Mouse (Mus musculus): Measurements from ENCODE around the gene Rbm8a. TPM values are rescaled to one million over a fixed set of nuclear protein-coding genes. Genes with fewer than 3 reads are reported as not detected.

The Rbm8a gene
- polyA plus RNA-seq, 1 experiment from 2014 or later, result 75.5 TPM

GRCm38 (mm10) chr3:96675690-96676089 lies 46.0 kb downstream of the Rbm8a start:
- H3K4me3 ChIP-seq (ENCODE audit: low read depth, low read length), result no peak overlapping the region
- no peaks in the 10 kb centered on the region for H3K4me1 ChIP-seq (replicated peaks; ENCODE audit: control insufficient read depth, insufficient read depth)
- TF ChIP-seq CTCF (IDR thresholded peaks at IDR 0.05; ENCODE audit: low read depth), result no peak
- TF ChIP-seq EP300 (optimal IDR thresholded peaks at IDR 0.05), result no peak
- H3K9ac ChIP-seq (ENCODE audit: low read length), result no peak overlapping the region
- H3K27me3 ChIP-seq (ENCODE audit: control insufficient read depth, insufficient read depth, low read length), result no peaks in the 10 kb centered on the region
- no peaks in the 10 kb centered on the region for H3K9me3 ChIP-seq (ENCODE audit: control insufficient read depth, low read length)
- DNase-seq (ENCODE audit: low spot score) (no peak), ATAC-seq (ENCODE audit: low FRiP score, low TSS enrichment) (no peak)
- H3K36me3 ChIP-seq (ENCODE audit: control insufficient read depth, insufficient read depth, low read length), result no peaks in the 10 kb centered on the region
- H3K27ac ChIP-seq (replicated peaks), result peak overlapping the region; percentile 77
- H3K4me2 ChIP-seq (replicated peaks; ENCODE audit: low read depth), result no peak overlapping the region
- 41% methylated on average over 3 of the region's 3 CpGs for WGBS

DNA sequence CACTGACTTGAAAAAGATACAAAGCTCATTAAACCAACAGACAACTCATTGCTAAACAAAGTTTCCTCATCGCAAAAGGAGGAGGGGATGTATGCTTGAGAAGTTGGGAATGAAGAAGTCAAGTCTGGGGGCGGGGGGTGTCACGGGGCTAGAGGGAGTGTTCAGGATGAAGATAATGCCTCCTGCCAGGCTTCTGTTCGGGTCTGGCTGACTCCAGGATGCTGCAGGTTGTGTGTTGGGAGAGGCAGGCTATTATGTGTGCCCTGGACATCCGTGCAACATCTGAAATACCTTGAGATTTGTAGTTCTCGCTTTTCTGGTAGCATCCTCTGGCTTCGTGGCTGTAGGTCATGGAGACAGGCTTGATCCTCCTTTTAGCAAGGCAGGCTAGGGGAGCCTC lies 48.7 kb downstream of the Rbm8a start:
- TF ChIP-seq CTCF (IDR thresholded peaks at IDR 0.05; ENCODE audit: low read depth) (no peak), EP300 (optimal IDR thresholded peaks at IDR 0.05) (no peak)
- no peak overlapping the region for H3K4me2 ChIP-seq (replicated peaks; ENCODE audit: low read depth)
- H3K4me3 ChIP-seq (ENCODE audit: low read depth, low read length), result no peak overlapping the region
- WGBS, result 66% methylated on average over 7 of the region's 7 CpGs
- no peaks in the 10 kb centered on the region for H3K36me3 ChIP-seq (ENCODE audit: control insufficient read depth, insufficient read depth, low read length)
- ATAC-seq (ENCODE audit: low FRiP score, low TSS enrichment) (no peak), DNase-seq (ENCODE audit: low spot score) (no peak)
- H3K4me1 ChIP-seq (replicated peaks; ENCODE audit: control insufficient read depth, insufficient read depth), result no peaks in the 10 kb centered on the region
- H3K9ac ChIP-seq (ENCODE audit: low read length), result no peak overlapping the region
- peak overlapping the region; percentile 59 for H3K27ac ChIP-seq (replicated peaks)
- H3K9me3 ChIP-seq (ENCODE audit: control insufficient read depth, low read length), result no peaks in the 10 kb centered on the region
- H3K27me3 ChIP-seq (ENCODE audit: control insufficient read depth, insufficient read depth, low read length), result no peaks in the 10 kb centered on the region

DNA sequence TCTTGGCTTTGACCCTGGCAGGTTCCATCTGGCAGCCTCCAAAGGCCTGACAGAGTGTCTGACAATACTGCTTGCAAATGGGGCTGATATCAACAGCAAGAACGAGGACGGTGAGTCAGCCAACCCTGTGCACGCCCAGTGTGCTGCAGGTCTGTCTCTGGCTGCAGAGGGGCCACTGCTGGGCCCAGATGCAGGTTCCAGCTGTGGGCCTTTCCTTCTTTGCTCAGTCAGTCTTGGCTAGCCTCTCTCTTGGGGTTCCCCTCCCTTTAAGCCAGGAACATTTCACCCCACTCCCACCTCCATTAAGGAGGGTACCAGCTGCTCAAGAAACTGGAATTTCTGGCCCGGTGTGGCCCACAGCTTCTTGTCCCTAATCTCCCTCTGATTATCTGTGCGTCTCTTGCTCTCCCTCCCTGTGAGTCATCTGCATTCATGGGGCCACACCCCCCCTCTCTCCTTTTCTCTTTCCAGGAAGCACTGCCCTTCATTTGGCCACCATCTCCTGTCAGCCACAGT lies 49.5 kb downstream of the Rbm8a start:
- peak overlapping the region; percentile 59 for H3K27ac ChIP-seq (replicated peaks)

GRCm38 (mm10) chr3:96680269-96680956 lies 50.7 kb downstream of the Rbm8a start:
- Histone ChIP-seq H3K27ac (replicated peaks) (peak overlapping the region; percentile 53; the same call in 1 of the 2 replicates), H3K4me1 (replicated peaks; ENCODE audit: control insufficient read depth, insufficient read depth) (0 out of 2 replicates have a peak, but pooled peaks cover 3% of the 10 kb centered on the region), H3K9ac (ENCODE audit: low read length) (no peak overlapping the region), H3K9me3 (ENCODE audit: control insufficient read depth, low read length) (no peaks in the 10 kb centered on the region), H3K36me3 (ENCODE audit: control insufficient read depth, insufficient read depth, low read length) (no peaks in the 10 kb centered on the region), H3K4me2 (replicated peaks; ENCODE audit: low read depth) (no peak overlapping the region), H3K4me3 (ENCODE audit: low read depth, low read length) (no peak overlapping the region), H3K27me3 (ENCODE audit: control insufficient read depth, insufficient read depth, low read length) (no peaks in the 10 kb centered on the region)
- TF ChIP-seq CTCF (IDR thresholded peaks at IDR 0.05; ENCODE audit: low read depth), result no peak
- no peak for TF ChIP-seq EP300 (optimal IDR thresholded peaks at IDR 0.05)
- no peak for ATAC-seq (ENCODE audit: low FRiP score, low TSS enrichment)
- DNase-seq (ENCODE audit: low spot score), result no peak
- 40% methylated on average over 12 of the region's 12 CpGs for WGBS

More for the DNA sequence above, 49.5 kb downstream of the Rbm8a start:
- H3K36me3 ChIP-seq (ENCODE audit: control insufficient read depth, insufficient read depth, low read length), result no peaks in the 10 kb centered on the region
- no peak for TF ChIP-seq CTCF (IDR thresholded peaks at IDR 0.05; ENCODE audit: low read depth)
- peak; percentile 95 for TF ChIP-seq EP300 (optimal IDR thresholded peaks at IDR 0.05)
- no peaks in the 10 kb centered on the region for H3K4me1 ChIP-seq (replicated peaks; ENCODE audit: control insufficient read depth, insufficient read depth)
- 16% methylated on average over 5 of the region's 5 CpGs for WGBS
- H3K4me3 ChIP-seq (ENCODE audit: low read depth, low read length), result no peak overlapping the region
- H3K27me3 ChIP-seq (ENCODE audit: control insufficient read depth, insufficient read depth, low read length), result no peaks in the 10 kb centered on the region
- H3K9ac ChIP-seq (ENCODE audit: low read length), result no peak overlapping the region
- no peaks in the 10 kb centered on the region for H3K9me3 ChIP-seq (ENCODE audit: control insufficient read depth, low read length)
- ATAC-seq (ENCODE audit: low FRiP score, low TSS enrichment) (peak; percentile 88), DNase-seq (ENCODE audit: low spot score) (peak; percentile 63)
- no peak overlapping the region for H3K4me2 ChIP-seq (replicated peaks; ENCODE audit: low read depth)

Other genes with a start within 250 kb of the Rbm8a start
- gene BC107364, start 177.6 kb upstream of the Rbm8a start, polyA plus RNA-seq (2015; fragmentation: Nextera tagmentation; extraction: Ambion mirVana), result 0.18 and 0.36 TPM in 2 replicates
- gene Hfe2, start 104.8 kb upstream of the Rbm8a start, polyA plus RNA-seq (2015; fragmentation: Nextera tagmentation; extraction: Ambion mirVana), result 0.10 and 0.28 TPM in 2 replicates
- 273 and 276 TPM in 2 replicates for gene Txnip, start 72.0 kb upstream of the Rbm8a start, polyA plus RNA-seq (2015; fragmentation: Nextera tagmentation; extraction: Ambion mirVana)
- gene Gm16253, start 52.9 kb upstream of the Rbm8a start, polyA plus RNA-seq (2015; fragmentation: Nextera tagmentation; extraction: Ambion mirVana), result 0.18 and 0.46 TPM in 2 replicates
- 16.1 and 20.1 TPM in 2 replicates for gene Polr3gl, start 35.8 kb upstream of the Rbm8a start, polyA plus RNA-seq (2015; fragmentation: Nextera tagmentation; extraction: Ambion mirVana)
- gene Ankrd34a, start 33.3 kb upstream of the Rbm8a start, polyA plus RNA-seq (2015; fragmentation: Nextera tagmentation; extraction: Ambion mirVana), result 1.3 TPM in 2 replicates
- gene Lix1l, start 28.8 kb upstream of the Rbm8a start, polyA plus RNA-seq (2015; fragmentation: Nextera tagmentation; extraction: Ambion mirVana), result 3.7 and 3.8 TPM in 2 replicates
- gene Pex11b, start 5.4 kb downstream of the Rbm8a start, polyA plus RNA-seq (2015; fragmentation: Nextera tagmentation; extraction: Ambion mirVana), result 36.6 and 38.2 TPM in 2 replicates
- gene Gm42957, start 5.5 kb downstream of the Rbm8a start, polyA plus RNA-seq (2015; fragmentation: Nextera tagmentation; extraction: Ambion mirVana), result 0.04 and 0.05 TPM in 2 replicates
- gene Itga10, start 15.7 kb downstream of the Rbm8a start, polyA plus RNA-seq (2015; fragmentation: Nextera tagmentation; extraction: Ambion mirVana), result 0.28 and 0.42 TPM in 2 replicates
- 5.5 and 6.2 TPM in 2 replicates for gene Ankrd35, start 40.2 kb downstream of the Rbm8a start, polyA plus RNA-seq (2015; fragmentation: Nextera tagmentation; extraction: Ambion mirVana)
- gene Pias3, start 66.5 kb downstream of the Rbm8a start, polyA plus RNA-seq (2015; fragmentation: Nextera tagmentation; extraction: Ambion mirVana), result 23.4 and 27.1 TPM in 2 replicates
- 7.5 and 8.2 TPM in 2 replicates for gene Nudt17, start 78.6 kb downstream of the Rbm8a start, polyA plus RNA-seq (2015; fragmentation: Nextera tagmentation; extraction: Ambion mirVana)
- 19.4 and 20.3 TPM in 2 replicates for gene Polr3c, start 97.7 kb downstream of the Rbm8a start, polyA plus RNA-seq (2015; fragmentation: Nextera tagmentation; extraction: Ambion mirVana)
- gene Rnf115, start 97.7 kb downstream of the Rbm8a start, polyA plus RNA-seq (2015; fragmentation: Nextera tagmentation; extraction: Ambion mirVana), result 27.3 and 28.7 TPM in 2 replicates
- gene Pdzk1, start 199.4 kb downstream of the Rbm8a start, polyA plus RNA-seq (2015; fragmentation: Nextera tagmentation; extraction: Ambion mirVana), result 0.21 TPM in 2 replicates
- gene Cd160, start 199.4 kb downstream of the Rbm8a start, polyA plus RNA-seq (2015; fragmentation: Nextera tagmentation; extraction: Ambion mirVana), result 0.13 and 0.15 TPM in 2 replicates